Mouse (Mus musculus): Measurements from ENCODE around the gene Prima1. TPM values are rescaled to one million over a fixed set of nuclear protein-coding genes. Genes with fewer than 3 reads are reported as not detected.

The Prima1 gene
- total RNA-seq (2021): 10 to 100 TPM in 1 of 2 experiments, 1 to 10 TPM in 1; 4.3 to 10.7 TPM

- intact Hi-C loops (cut with DNase I): loop anchor here (1.0 kb wide), 2 partner anchors 53 to 98 kb away; no protein-coding TSS in a partner anchor
- peak; percentile 26 to 49 for DNase-seq (ENCODE audit: low spot score in 2 of 2)
Observed at GRCm38 (mm10) chr12:103242083-103242581, at the start of gene Prima1. Gene Prima1, minus strand, starts transcription at chr12:103242150.

- intact Hi-C loops (cut with DNase I): no loop called here
- no peak for DNase-seq (ENCODE audit: low spot score in 2 of 2)
Observed at GRCm38 (mm10) chr12:103287276-103287675, 45.3 kb upstream of the Prima1 start.

DNA sequence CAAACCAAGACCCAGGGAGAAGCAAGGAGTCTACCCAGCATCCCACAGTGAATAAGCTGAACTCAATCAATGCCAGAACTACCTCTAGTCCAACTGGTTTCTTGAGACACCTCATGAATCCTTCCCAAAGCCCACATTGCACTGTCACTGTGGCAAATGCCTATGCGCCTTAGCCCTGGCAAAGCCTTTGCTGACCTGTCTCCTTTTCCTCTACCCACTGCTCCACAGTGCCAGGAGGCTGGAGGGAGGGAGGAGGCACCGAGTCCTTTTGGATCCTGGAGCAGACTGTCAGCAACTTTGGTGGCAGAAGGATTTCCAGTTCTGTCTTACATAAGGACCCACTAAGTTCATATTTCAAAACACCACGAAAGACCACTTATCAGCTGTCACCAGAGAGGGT, 41.5 kb upstream of the Prima1 start:
- intact Hi-C loops (cut with DNase I): no loop called here
- DNase-seq (ENCODE audit: low spot score in 2 of 2): no peak

DNA sequence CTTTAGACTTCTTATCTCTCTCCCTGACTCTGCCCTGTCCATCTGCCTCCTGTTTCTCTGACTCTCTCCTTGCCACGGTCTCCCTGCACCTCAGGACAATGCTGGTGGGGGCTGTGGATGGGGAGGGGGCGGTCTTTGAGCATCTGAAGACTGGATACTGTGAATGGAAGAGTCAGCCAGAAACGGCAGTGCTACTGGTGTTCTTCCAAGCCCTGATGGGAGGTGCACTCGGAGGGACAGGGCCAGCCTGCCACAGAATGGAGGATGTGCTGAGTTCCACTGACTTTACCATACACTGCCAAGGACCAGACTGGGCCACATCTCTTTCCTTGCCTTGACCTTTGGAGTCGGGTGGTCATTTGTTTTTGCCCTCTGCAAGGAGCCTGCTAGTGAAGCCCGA, 41.0 kb upstream of the Prima1 start:
- DNase-seq (ENCODE audit: low spot score in 2 of 2): no peak
- intact Hi-C loops (cut with DNase I): no loop called here

GRCm38 (mm10) chr12:103281912-103282311, 40.0 kb upstream of the Prima1 start:
- intact Hi-C loops (cut with DNase I): no loop called here
- no peak for DNase-seq (ENCODE audit: low spot score in 2 of 2)

GRCm38 (mm10) chr12:103281491-103281890, 39.5 kb upstream of the Prima1 start:
- intact Hi-C loops (cut with DNase I): no loop called here
- DNase-seq (ENCODE audit: low spot score in 2 of 2): no peak

DNA sequence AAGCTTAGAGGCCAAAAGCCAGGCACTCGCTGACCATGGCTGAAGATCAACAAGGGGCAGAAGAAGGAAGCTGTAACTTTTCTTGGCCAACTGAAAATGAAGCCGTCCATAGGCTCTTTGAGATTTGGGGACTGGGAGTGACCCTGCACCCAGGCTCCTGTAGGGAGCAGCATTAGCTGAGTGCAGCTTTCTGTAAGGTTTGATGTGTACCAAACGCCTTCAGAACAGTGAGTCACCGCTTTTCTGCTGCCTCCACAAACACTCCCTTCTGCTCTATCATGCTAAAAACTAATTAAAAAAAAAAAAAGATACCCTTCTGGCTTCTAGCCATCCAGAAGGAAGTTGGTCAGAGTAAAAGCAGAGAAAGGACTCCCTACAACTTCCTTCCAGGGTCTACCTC, 34.5 kb upstream of the Prima1 start:
- peak; percentile 41 to 73 for DNase-seq (ENCODE audit: low spot score in 2 of 2)
- intact Hi-C loops (cut with DNase I): no loop called here

- DNase-seq (ENCODE audit: low spot score in 2 of 2): no peak
- intact Hi-C loops (cut with DNase I): no loop called here
Observed at GRCm38 (mm10) chr12:103273732-103274131, 31.8 kb upstream of the Prima1 start.

GRCm38 (mm10) chr12:103273051-103273450, 31.1 kb upstream of the Prima1 start:
- intact Hi-C loops (cut with DNase I): no loop called here
- peak in 1 of 2 experiments; percentile 54 for DNase-seq (ENCODE audit: low spot score in 2 of 2)

GRCm38 (mm10) chr12:103272176-103272575, 30.2 kb upstream of the Prima1 start:
- intact Hi-C loops (cut with DNase I): no loop called here
- DNase-seq (ENCODE audit: low spot score in 2 of 2): peak in 1 of 2 experiments; percentile 66

- intact Hi-C loops (cut with DNase I): no loop called here
- DNase-seq (ENCODE audit: low spot score in 2 of 2): no peak
Observed at GRCm38 (mm10) chr12:103266605-103267004, 24.7 kb upstream of the Prima1 start.

- no peak for DNase-seq (ENCODE audit: low spot score in 2 of 2)
- intact Hi-C loops (cut with DNase I): no loop called here
Observed at GRCm38 (mm10) chr12:103262017-103262865, 20.3 kb upstream of the Prima1 start.

GRCm38 (mm10) chr12:103252901-103253434, 11.0 kb upstream of the Prima1 start:
- intact Hi-C loops (cut with DNase I): no loop called here

DNA sequence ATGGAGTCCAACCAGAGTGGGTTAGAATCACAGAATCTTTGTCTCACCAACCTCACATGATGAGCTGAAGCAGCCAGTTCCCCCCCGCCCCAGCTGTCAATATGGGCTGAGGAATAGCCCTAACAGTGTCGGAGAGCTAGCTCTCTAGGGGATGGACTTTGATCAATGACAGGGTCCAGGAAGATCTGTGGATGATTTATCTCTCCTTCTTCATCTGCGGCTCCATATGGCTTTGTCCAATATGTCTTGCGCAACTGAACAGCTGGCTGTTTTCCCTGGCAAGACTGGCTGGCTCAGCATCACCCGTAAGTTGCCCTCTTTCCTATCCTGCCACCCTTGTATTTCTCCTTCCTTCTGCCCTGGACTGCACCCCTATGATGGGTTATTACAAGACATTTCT, 9.2 kb upstream of the Prima1 start:
- DNase-seq (ENCODE audit: low spot score in 2 of 2): no peak
- intact Hi-C loops (cut with DNase I): no loop called here

More at GRCm38 (mm10) chr12:103252901-103253434, 11.0 kb upstream of the Prima1 start:
- DNase-seq (ENCODE audit: low spot score in 2 of 2): no peak

DNA sequence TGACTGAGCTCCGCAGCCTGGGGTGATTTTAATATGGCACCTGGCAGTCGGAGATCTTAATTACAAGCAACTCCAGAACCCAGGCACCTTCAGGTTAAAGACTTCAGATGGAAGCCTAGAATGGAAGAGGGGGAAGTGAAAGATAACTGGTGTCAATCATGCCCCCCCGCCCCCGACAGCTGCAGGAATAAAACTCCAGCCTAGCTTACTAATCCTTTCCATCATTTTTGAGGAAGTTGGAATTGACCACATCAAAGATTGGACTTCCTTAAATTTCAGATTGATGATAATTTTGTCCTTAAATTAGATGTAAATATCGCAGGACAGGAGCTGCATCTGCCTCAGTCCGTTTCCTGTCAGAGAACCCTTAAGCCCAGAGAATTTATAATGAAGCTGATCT, 8.4 kb upstream of the Prima1 start:
- intact Hi-C loops (cut with DNase I): no loop called here
- no peak for DNase-seq (ENCODE audit: low spot score in 2 of 2)

DNA sequence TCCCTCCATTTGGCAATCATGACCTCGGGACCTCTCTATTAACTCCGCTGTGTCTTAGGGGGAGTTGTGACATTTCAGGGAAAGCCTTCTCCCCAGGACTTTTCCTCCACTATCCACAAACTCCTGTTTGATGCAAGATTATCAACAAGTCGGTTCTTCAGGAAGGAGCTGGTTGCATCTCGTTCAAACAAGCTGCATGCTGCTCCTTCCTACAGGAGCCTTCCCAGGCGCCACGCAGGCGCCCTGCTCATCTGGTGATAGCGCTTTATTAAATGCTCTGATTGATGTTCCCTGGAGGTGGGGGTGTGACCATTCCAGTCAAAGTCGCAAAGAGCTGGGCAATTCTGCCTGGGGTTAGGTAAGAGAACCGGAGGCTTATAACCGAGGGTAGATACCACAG, 1.1 kb upstream of the Prima1 start:
- intact Hi-C loops (cut with DNase I): no loop called here
- DNase-seq (ENCODE audit: low spot score in 2 of 2): no peak

GRCm38 (mm10) chr12:103242591-103243025, 658 bp upstream of the Prima1 start:
- DNase-seq (ENCODE audit: low spot score in 2 of 2): peak; percentile 57 to 67
- intact Hi-C loops (cut with DNase I): loop anchor here (1.0 kb wide), 2 partner anchors 53 to 98 kb away; no protein-coding TSS in a partner anchor

- no peak for DNase-seq (ENCODE audit: low spot score in 2 of 2)
- intact Hi-C loops (cut with DNase I): loop anchor here (1.0 kb wide), 2 partner anchors 52 to 97 kb away; no protein-coding TSS in a partner anchor
Observed at GRCm38 (mm10) chr12:103241311-103242082, 453 bp downstream of the Prima1 start.

GRCm38 (mm10) chr12:103238924-103239460, 3.0 kb downstream of the Prima1 start:
- DNase-seq (ENCODE audit: low spot score in 2 of 2): no peak
- intact Hi-C loops (cut with DNase I): no loop called here

DNA sequence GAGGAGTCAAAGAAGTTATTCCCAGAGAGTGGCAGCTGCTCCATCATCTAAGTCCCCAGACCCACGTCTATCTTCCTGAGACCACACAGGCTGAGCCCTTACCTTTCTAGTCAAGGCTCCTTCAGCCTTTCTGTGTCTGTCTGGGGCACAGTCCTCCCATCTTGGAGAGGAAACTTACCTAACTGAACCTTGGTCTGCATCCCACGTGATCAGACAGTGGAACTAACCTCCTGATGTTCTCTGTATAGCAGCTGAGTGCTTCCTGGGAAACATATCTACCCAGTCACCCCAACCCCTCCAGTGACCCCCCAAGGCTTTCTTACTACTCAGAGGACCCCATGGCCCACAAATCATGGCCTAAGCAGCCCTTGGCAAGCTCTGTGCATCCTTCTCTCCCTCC, 6.1 kb downstream of the Prima1 start:
- intact Hi-C loops (cut with DNase I): no loop called here
- DNase-seq (ENCODE audit: low spot score in 2 of 2): no peak

Measured in left cerebral cortex, postnatal 25 days (tissue).